Mouse (Mus musculus) stomach, embryonic 14.5 days (tissue): ENCODE results near the gene Rgl1. TPM values are rescaled to one million over a fixed set of nuclear protein-coding genes. Genes with fewer than 3 reads are reported as not detected.
A peak's percentile ranks its signal among the peaks of the same experiment; 100 is the strongest.

Experiments
- ATAC-seq: fragments of 200-750 bp; cut with Nextera tagmentation; 2 replicates; pipeline ENCODE4 v1.8.0; 2017; ENCODE audit warnings: low read depth, moderate TSS enrichment; ENCODE audit not compliant: insufficient number of reproducible peaks, insufficient read depth, low FRiP score
- H3K27ac ChIP-seq: fragments of 300-500 bp; sonication (generic); 2 replicates; pipeline ENCODE4 v1.5.1; 2014; ENCODE audit warnings: mild to moderate bottlenecking, low read length, moderate library complexity, mixed read lengths
- H3K27me3 ChIP-seq: fragments of 300-500 bp; sonication (generic); 2 replicates; pipeline ENCODE4 v1.6.1; 2014; ENCODE audit warnings: low read length, control low read depth, mixed read lengths; ENCODE audit not compliant: control insufficient read depth, insufficient read depth
- H3K36me3 ChIP-seq: fragments of 300-500 bp; sonication (generic); 2 replicates; pipeline ENCODE4 v1.6.1; 2014; ENCODE audit warnings: mild to moderate bottlenecking, control low read depth, low read length, moderate library complexity, mixed read lengths; ENCODE audit not compliant: control insufficient read depth, insufficient read depth
- H3K4me1 ChIP-seq: fragments of 300-500 bp; sonication (generic); 2 replicates; pipeline ENCODE4 v1.6.1; 2014; ENCODE audit warnings: low read length, control low read depth, mixed read lengths; ENCODE audit not compliant: control insufficient read depth, insufficient read depth
- H3K4me2 ChIP-seq: fragments of 300-500 bp; sonication (generic); replicated peaks from 2 replicates; pipeline ENCODE4 v1.6.1; 2014; ENCODE audit warnings: low read depth, low read length, control low read depth
- H3K4me3 ChIP-seq: fragments of 300-500 bp; sonication (generic); 2 replicates; pipeline ENCODE4 v1.5.1; 2014; ENCODE audit warnings: low read depth, low read length, control low read depth
- H3K9ac ChIP-seq: fragments of 300-500 bp; sonication (generic); replicated peaks from 2 replicates; pipeline ENCODE4 v1.6.1; 2014; ENCODE audit warnings: low read depth, mild to moderate bottlenecking, control low read depth, low read length, moderate library complexity, mixed read lengths
- H3K9me3 ChIP-seq: fragments of 300-500 bp; sonication (generic); 2 replicates; pipeline ENCODE4 v1.6.1; 2016; ENCODE audit warnings: low read depth, low read length, control low read depth; ENCODE audit not compliant: control insufficient read depth
- WGBS: fragments of 180-500 bp; shearing (Covaris S2); extraction: QIAGEN DNeasy Blood & Tissue Kit; methylation state at CpG from one replicate; pipeline ENCODE4 v1.1.7; 2014; 5-methylcytosine and 5-hydroxymethylcytosine counted together
- polyA plus RNA-seq: library from polyadenylated mRNA; unstranded; fragments of >200 nt; fragmentation: Nextera tagmentation; extraction: Ambion mirVana; gene quantifications from 2 replicates; pipeline ENCODE4 v1.2.1, GENCODE M21; 2014

Gene Rgl1
- polyA plus RNA-seq, 1 experiment from 2014 or later = 61.2 TPM

- Histone ChIP-seq H3K27ac (no peak overlapping the region), H3K4me3 (peak overlapping the region; percentile 70), H3K36me3 (no peaks in the 10 kb centered on the region), H3K4me2 (peak overlapping the region; percentile 79), H3K9me3 (no peaks in the 10 kb centered on the region), H3K9ac (peak overlapping the region; percentile 79; the same call in 1 of the 2 replicates), H3K27me3 (no peaks in the 10 kb centered on the region), H3K4me1 (peaks cover 24% of the 10 kb centered on the region; the same call in 1 of the 2 replicates)
- ATAC-seq = no peak
Observed at GRCm38 (mm10) chr1:152625651-152626050, 140.5 kb downstream of the Rgl1 start.

DNA sequence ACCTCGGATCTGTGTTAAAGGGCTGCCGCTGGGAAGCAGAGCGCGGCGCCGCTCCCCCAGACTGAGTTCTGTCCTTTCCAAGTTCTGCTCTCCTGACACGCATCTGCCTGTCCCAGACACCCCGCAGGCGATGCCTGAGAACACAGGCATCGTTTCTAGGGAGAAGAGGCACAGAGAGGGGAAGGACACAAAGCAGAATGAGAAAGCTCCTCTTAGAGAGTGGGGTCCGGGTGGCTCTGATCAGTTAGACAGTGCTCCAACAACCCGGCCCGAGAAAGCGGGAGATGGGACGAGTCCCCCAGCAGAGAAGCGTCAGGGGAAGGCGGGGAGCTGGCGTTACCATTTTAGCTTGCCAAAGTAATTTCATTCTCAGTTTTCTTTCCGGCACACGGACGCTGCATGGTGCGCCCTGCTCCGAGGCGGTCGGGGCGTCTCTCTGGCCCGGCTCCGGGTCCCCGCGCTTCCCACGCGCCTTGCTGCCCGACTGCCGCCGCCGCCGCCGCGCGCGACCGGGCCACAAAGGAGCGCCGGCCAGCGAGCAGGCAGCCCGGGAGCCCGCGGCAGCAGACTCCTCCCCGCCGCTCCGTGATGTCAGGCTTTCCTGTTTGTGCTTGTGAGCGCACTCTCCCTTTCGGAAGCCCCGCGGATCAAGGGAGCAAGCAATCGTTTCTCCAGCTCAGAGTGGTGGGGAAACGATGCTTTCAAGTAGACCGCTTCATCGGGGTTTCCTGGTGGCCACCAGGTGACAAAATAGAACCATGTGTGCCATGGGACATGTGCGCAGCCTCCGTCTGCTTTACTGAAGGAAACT is 141.3 kb downstream of the Rgl1 start:
- peak overlapping the region; percentile 70 for H3K4me3 ChIP-seq
- H3K27ac ChIP-seq = peak overlapping the region; percentile 92
- under 1% methylated on average over 61 of the region's 61 CpGs for WGBS
- ATAC-seq = peak; percentile 84
- H3K9ac ChIP-seq = peak overlapping the region; percentile 79
- H3K36me3 ChIP-seq = no peaks in the 10 kb centered on the region
- H3K9me3 ChIP-seq = no peaks in the 10 kb centered on the region
- no peaks in the 10 kb centered on the region for H3K27me3 ChIP-seq
- H3K4me1 ChIP-seq = peaks cover 26% of the 10 kb centered on the region; the same call in 1 of the 2 replicates
- peak overlapping the region; percentile 79 for H3K4me2 ChIP-seq

DNA sequence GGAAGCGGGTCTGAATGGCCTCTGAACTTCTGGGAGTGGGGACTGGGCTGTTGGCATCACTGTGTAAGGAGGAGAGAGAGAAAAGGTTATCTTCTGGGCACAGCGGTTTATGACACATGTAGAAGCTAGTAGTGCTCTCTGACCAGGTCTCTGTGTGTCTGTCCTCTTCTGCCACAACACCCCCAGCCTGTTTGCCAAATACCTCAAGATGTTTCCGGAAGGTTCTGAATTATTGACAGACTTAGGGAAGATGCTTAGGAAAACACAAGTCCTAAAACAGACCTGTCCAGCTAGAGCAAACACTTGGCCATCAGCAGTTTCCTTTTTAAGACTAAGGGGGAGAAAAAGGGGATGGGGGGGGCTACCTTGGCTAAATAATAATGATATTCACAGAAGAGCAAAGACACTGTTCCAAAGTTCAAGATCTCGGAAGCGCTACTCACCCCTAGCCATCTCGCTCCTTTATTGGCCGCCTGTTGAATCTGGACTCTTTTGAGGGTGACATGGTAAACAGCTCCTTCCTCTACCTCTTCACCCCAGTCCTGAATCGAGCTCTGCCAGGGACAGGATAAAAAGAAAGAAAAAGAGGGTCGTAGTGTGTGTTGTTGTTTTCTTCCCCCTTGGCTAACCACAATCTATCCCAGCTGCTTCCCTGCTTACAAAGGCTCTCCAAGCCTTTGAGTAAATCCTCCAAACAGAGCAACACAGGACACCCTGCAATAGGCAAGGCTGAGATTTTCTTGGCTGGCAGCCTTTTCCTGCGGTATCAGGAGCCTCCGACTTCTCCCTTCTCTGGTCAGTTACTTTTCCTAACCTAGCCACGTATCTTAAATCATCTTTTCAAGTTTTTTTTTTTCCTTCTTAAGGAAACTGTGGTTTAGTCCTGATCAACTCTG is 142.5 kb downstream of the Rgl1 start:
- H3K4me2 ChIP-seq = peak overlapping the region; percentile 79
- H3K36me3 ChIP-seq = no peaks in the 10 kb centered on the region; the same call in 1 of the 2 replicates
- 0 out of 2 replicates have a peak, but pooled peaks cover 4% of the 10 kb centered on the region for H3K9me3 ChIP-seq
- H3K27me3 ChIP-seq = no peaks in the 10 kb centered on the region
- H3K4me1 ChIP-seq = peaks cover 30% of the 10 kb centered on the region; the same call in 1 of the 2 replicates
- WGBS = 39% methylated on average over 12 of the region's 12 CpGs
- peak overlapping the region; percentile 70 for H3K4me3 ChIP-seq
- H3K27ac ChIP-seq = peak overlapping the region; percentile 92; the same call in 1 of the 2 replicates
- H3K9ac ChIP-seq = peak overlapping the region; percentile 79
- ATAC-seq = no peak

DNA sequence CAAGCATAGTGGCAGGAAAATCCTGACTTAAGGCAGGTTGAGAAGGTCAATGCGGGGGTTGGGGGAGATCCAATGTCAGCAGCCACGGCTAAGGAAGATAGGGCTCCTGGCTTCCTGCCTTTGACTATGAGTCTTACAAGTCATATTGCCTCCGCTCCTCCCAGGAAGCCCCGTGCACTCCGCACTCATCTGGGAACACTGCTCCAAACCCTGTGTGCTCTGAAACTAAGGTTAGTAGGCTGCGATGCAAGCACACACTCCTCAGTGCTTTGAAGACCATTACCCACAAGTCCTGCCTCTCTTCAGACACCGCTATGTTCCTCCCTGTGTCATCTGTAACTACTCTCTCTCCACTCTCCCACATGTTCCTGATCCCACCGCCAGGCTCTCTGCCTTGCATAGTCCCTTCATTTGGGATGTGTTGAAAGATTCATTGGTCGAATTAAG is 143.4 kb downstream of the Rgl1 start:
- H3K9ac ChIP-seq = no peak overlapping the region; the same call in 1 of the 2 replicates
- ATAC-seq = no peak
- WGBS = 62% methylated on average over 9 of the region's 9 CpGs
- H3K4me3 ChIP-seq = peak overlapping the region; percentile 70
- no peaks in the 10 kb centered on the region; the same call in 1 of the 2 replicates for H3K36me3 ChIP-seq
- 0 out of 2 replicates have a peak, but pooled peaks cover 4% of the 10 kb centered on the region for H3K9me3 ChIP-seq
- peaks cover 30% of the 10 kb centered on the region; the same call in 1 of the 2 replicates for H3K4me1 ChIP-seq
- peak overlapping the region; percentile 79 for H3K4me2 ChIP-seq
- no peaks in the 10 kb centered on the region for H3K27me3 ChIP-seq
- H3K27ac ChIP-seq = no peak overlapping the region

DNA sequence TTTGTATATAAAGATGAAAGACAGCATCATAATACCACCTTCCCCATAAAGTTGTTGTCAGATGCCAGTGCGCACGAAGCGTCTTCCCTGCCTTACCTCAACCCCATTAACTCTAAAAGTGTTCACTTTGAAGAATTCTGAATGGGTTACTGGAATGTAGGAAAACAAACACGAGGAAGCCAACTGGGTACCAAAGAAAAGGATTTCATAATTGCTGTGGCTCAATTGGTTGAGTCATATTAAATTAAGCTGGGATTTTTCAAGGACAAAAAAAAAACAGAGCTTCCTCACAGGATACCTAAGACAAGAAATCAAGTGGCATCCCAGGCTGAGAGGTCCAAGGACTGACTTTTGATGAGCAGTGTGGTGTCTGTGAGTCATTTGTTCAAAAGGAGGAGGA is 144.5 kb downstream of the Rgl1 start:
- Histone ChIP-seq H3K27ac (no peak overlapping the region), H3K9me3 (0 out of 2 replicates have a peak, but pooled peaks cover 4% of the 10 kb centered on the region), H3K4me3 (no peak overlapping the region), H3K4me1 (peaks cover 30% of the 10 kb centered on the region; the same call in 1 of the 2 replicates), H3K9ac (no peak overlapping the region), H3K4me2 (no peak overlapping the region; the same call in 1 of the 2 replicates), H3K27me3 (no peaks in the 10 kb centered on the region), H3K36me3 (peaks cover under 1% of the 10 kb centered on the region; the same call in 1 of the 2 replicates)
- WGBS = 88% methylated on average over 4 of the region's 4 CpGs
- no peak for ATAC-seq

GRCm38 (mm10) chr1:152619396-152619795 is 146.8 kb downstream of the Rgl1 start:
- WGBS = 78% methylated on average over 9 of the region's 9 CpGs
- Histone ChIP-seq H3K9me3 (0 out of 2 replicates have a peak, but pooled peaks cover 4% of the 10 kb centered on the region), H3K36me3 (peaks cover 3% of the 10 kb centered on the region; the same call in 1 of the 2 replicates), H3K4me1 (peaks cover 25% of the 10 kb centered on the region; the same call in 1 of the 2 replicates), H3K4me3 (no peak overlapping the region), H3K27ac (no peak overlapping the region; the same call in 1 of the 2 replicates), H3K9ac (no peak overlapping the region), H3K4me2 (no peak overlapping the region), H3K27me3 (no peaks in the 10 kb centered on the region)
- no peak for ATAC-seq

DNA sequence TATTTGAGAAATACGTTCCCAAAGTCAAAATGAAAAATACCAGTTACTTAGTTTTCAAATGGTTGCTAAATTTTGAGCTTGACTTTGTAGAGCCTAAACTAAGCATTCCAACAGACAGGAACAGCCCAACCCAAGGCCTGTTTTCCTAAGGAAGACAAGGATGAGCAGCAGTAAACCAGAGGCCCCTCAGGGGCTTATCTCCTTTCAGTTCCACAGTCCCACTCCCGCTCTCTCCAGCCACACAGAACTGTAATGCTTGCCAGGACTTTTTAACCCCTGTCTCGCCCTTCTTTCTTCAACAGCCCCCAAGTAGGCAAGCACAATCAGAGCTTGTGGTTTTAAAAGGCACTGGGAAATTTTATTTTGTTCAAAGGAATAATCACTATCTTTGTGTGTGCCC is 147.3 kb downstream of the Rgl1 start:
- Histone ChIP-seq H3K4me1 (peaks cover 24% of the 10 kb centered on the region; the same call in 1 of the 2 replicates), H3K27me3 (no peaks in the 10 kb centered on the region), H3K4me2 (no peak overlapping the region), H3K4me3 (no peak overlapping the region), H3K27ac (no peak overlapping the region; the same call in 1 of the 2 replicates), H3K9me3 (0 out of 2 replicates have a peak, but pooled peaks cover 4% of the 10 kb centered on the region), H3K9ac (no peak overlapping the region), H3K36me3 (peaks cover 3% of the 10 kb centered on the region; the same call in 1 of the 2 replicates)
- ATAC-seq = no peak
- WGBS = 80% methylated on average over 3 of the region's 3 CpGs

- H3K9ac ChIP-seq = no peak overlapping the region
- peaks cover 23% of the 10 kb centered on the region; the same call in 1 of the 2 replicates for H3K4me1 ChIP-seq
- 0 out of 2 replicates have a peak, but pooled peaks cover 4% of the 10 kb centered on the region for H3K9me3 ChIP-seq
- H3K4me2 ChIP-seq = no peak overlapping the region
- no peak overlapping the region for H3K27ac ChIP-seq
- H3K27me3 ChIP-seq = no peaks in the 10 kb centered on the region
- peaks cover 3% of the 10 kb centered on the region; the same call in 1 of the 2 replicates for H3K36me3 ChIP-seq
- no peak overlapping the region for H3K4me3 ChIP-seq
- 56% methylated on average over 1 of the region's 1 CpGs for WGBS
- ATAC-seq = no peak
Observed at GRCm38 (mm10) chr1:152618381-152618780, 147.8 kb downstream of the Rgl1 start.
